Mouse (Mus musculus) spleen, adult 10 weeks (tissue): ENCODE data around the gene Ap3d1. TPM values are rescaled to one million over a fixed set of nuclear protein-coding genes. Genes with fewer than 3 reads are reported as not detected.

ENCODE experiments used
- polyA plus RNA-seq: library from polyadenylated mRNA; stranded (reverse); fragments of 350-450 nt; fragmentation: Illumina TruSeq; extraction: RNeasy Lipid Tissue Mini Kit (QIAGEN cat#74804); gene quantifications from one replicate; pipeline ENCODE4 v1.2.3, GENCODE M21; 2015; ENCODE audit warnings: low replicate concordance; ENCODE audit not compliant: insufficient read depth

The Ap3d1 gene
- 63.5 TPM for polyA plus RNA-seq

DNA sequence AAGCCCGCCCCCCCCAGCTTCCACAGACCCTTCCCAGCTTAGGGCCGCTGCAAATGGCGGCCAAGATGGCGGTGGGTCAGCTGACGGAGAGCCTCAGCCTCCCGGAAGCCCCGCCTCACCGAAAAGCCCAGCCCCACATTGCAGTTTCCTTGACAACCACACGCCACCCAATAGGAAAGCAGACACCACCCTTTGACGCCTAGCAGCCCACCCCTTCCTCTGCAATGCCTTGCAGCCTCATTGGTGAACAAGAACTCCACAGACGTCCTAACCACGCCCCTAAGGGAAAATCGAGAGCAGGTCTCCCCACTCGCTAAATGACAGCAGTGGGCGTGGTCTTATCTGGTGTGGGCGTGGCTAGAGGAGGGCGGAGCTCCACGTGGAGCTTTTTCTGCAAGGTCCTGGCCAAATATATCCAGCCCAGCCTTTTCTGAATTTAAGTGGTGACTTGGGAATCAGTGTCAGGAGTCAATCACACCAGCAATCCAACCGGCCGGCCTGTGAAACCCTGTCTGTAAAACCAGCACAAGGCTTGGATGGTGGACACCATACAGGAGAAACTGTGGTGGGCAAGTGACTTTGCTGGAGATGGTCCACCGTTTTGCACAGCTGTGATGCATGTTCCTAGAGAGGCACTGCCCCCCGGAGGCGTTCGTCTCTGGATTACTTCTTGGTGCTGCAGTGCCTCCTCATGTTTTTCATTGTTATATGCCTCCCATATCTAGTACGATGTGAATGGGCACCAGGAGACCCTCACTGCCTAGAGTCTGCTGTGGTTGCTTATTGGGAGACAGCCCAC lies at the start of gene Ap3d1:
Gene Ap3d1, minus strand, starts transcription at position 85 of the 799 bp plus-strand sequence.

DNA sequence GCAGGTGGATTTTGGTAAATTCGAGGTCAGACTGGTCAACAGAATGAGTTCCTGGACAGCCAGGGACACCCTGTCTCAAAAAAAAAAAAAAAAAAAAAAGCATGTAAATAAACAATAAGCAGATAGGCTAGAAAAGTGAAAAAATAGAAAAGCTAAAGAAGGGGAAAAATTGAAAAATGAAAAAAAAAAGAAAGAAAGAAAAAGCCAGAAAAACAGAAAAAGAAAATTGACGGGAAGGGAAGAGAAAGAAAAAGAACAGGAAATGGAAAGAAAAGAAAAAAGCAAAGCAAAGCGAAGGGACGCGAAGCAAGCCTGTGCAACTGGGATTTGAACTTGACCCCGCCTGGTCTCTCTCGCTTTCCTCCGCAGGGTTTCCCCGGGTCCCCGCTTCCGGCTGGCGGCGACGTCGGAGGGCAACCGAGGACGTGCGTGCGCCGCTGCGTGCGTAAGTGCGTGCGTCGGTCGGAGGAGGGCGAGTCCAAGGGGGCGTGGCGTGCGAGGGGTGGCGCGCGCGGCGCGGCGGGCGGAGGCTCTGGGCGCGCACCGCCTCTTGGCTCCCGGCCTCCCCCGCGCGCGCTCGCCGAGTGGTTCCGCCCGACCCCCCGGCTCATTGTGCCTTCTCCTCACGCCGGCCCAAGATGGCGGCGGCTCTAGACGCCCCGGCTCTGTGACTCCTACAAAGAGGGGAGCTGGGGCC lies 12.7 kb upstream of the Ap3d1 start, which contains the start of gene Dot1l:
Gene Dot1l, plus strand, starts transcription at position 613 of the 697 bp plus-strand sequence.

DNA sequence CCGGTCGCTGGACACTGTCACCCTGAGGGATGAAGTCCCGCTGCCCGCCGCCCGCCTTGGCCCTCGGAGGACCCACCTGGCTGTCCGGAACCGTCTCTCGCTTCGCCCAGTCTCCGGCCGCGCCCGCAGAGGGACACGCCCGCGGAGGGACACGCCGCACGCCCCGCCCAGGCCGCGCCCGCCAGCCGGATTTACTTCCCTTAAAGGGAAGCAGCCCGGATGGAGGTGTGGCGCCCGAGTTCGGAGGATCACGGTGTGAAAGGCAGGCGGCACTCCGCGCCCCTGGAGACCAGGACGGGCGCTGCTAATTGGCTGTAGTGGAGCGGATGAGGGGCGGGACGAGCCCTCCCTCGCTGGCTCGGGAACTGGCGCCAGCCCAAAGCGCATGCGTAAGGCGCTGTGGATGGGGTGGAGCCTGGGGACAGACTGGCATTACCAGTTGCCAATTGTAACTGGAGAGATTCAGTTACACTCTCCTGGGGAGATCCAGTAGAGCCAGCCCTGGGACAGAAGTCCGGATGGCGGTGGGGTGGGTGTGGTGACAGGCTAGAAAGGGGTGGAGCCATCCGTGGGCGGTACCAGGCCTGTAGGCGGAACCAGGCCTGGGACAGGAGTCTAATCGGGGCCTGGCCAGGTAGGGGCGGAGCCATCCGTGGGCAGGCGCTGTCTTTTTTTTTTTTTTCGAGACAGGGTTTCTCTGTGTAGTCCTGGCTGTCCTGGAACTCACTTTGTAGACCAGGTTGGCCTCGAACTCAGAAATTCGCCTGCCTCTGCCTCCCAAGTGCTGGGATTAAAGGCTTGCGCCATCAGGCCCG lies 40.1 kb downstream of the Ap3d1 start, which contains the start of the genes Mob3a and Izumo4:
Gene Mob3a, minus strand, starts transcription at position 257 of the 815 bp plus-strand sequence.
Gene Izumo4, plus strand, starts transcription at position 464 of the 815 bp plus-strand sequence.

DNA sequence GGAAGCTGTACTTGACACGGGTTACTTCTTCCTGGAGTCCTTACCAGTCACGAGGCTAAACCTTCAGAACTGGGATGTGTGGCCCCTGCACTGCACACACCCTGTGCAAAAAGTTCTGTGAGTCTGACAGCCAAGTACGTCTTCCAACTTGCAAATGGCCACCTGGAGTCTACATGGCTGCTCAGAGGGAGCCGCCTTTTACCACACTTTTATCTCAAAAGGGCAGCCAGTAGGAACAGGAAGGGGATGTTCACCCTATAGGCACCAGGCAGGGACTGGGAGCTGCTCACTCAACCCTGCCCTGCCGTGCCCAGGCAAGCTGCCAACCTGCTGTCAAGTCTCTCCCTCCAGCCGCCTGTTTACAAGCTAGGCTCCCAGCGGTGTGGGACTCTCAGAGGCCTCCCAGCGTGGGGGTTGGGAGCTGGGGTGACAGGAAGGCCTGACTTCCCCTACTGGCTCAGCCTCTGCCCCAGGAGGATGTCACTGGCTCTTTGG lies 64.1 kb downstream of the Ap3d1 start, which contains the start of gene Mknk2:
Gene Mknk2, minus strand, starts transcription at position 171 of the 495 bp plus-strand sequence.

Other genes with a start within 250 kb of the Ap3d1 start
- not detected for gene Onecut3, start 247.4 kb downstream of the Ap3d1 start, polyA plus RNA-seq
- not detected for gene Atp8b3, start 203.1 kb downstream of the Ap3d1 start, polyA plus RNA-seq
- gene Rexo1, start 180.7 kb downstream of the Ap3d1 start, polyA plus RNA-seq: 10.1 TPM
- gene Klf16, start 164.9 kb downstream of the Ap3d1 start, polyA plus RNA-seq: 11.6 TPM
- 5.6 TPM for gene Abhd17a, start 151.9 kb downstream of the Ap3d1 start, polyA plus RNA-seq
- 20.6 TPM for gene Scamp4, start 139.4 kb downstream of the Ap3d1 start, polyA plus RNA-seq
- not detected for gene Adat3, start 139.4 kb downstream of the Ap3d1 start, polyA plus RNA-seq
- 0.93 TPM for gene Gm49322, start 136.2 kb downstream of the Ap3d1 start, polyA plus RNA-seq
- 21.2 TPM for gene Csnk1g2, start 119.4 kb downstream of the Ap3d1 start, polyA plus RNA-seq
- gene Btbd2, start 85.2 kb downstream of the Ap3d1 start, polyA plus RNA-seq: 4.3 TPM
- 81.5 TPM for gene Mknk2, start 64.2 kb downstream of the Ap3d1 start, polyA plus RNA-seq
- 94.7 TPM for gene Mob3a, start 40.3 kb downstream of the Ap3d1 start, polyA plus RNA-seq
- gene Izumo4, start 40.1 kb downstream of the Ap3d1 start, polyA plus RNA-seq: 35.5 TPM
- 12.6 TPM for gene Dot1l, start 12.9 kb upstream of the Ap3d1 start, polyA plus RNA-seq
- gene Sf3a2, start 55.9 kb upstream of the Ap3d1 start, polyA plus RNA-seq: 22.7 TPM
- gene Plekhj1, start 56.4 kb upstream of the Ap3d1 start, polyA plus RNA-seq: 70.0 TPM
- not detected for gene Amh, start 63.0 kb upstream of the Ap3d1 start, polyA plus RNA-seq
- gene Jsrp1, start 71.2 kb upstream of the Ap3d1 start, polyA plus RNA-seq: not detected
- 388 TPM for gene Oaz1, start 84.4 kb upstream of the Ap3d1 start, polyA plus RNA-seq
- not detected for gene Lingo3, start 101.8 kb upstream of the Ap3d1 start, polyA plus RNA-seq
- 34.9 TPM for gene Lsm7, start 112.9 kb upstream of the Ap3d1 start, polyA plus RNA-seq
- gene Sppl2b, start 113.0 kb upstream of the Ap3d1 start, polyA plus RNA-seq: 7.5 TPM
- not detected for gene Tmprss9, start 129.6 kb upstream of the Ap3d1 start, polyA plus RNA-seq
- 5.7 TPM for gene Timm13, start 158.7 kb upstream of the Ap3d1 start, polyA plus RNA-seq
- 3.4 TPM for gene Lmnb2, start 176.0 kb upstream of the Ap3d1 start, polyA plus RNA-seq
- 15.7 TPM for gene Gadd45b, start 187.8 kb upstream of the Ap3d1 start, polyA plus RNA-seq